Mouse (Mus musculus): ENCODE results near the gene Rsph10b. TPM values are rescaled to one million over a fixed set of nuclear protein-coding genes. Genes with fewer than 3 reads are reported as not detected.

The Rsph10b gene
- polyA plus RNA-seq, 1 experiment from 2014 or later, result 2.4 TPM

DNA sequence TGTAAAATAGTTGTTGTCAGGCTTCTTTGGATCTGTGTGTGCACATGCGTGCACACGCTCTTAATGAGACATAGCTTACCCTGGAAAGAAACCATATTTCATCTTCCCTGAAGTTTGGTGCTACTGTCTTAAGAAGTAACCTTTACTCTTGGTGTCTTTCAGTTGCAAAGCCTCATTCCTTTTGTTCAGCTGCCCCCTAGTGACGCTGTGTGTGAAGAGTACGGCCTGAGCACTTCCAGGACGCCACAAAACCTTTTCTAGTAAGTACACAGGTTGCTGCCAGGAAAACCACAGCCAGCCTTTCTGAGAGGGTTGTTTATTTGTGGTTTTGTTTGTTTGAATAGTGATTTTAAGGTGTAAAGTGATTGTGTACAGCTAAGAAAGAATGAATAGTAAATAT, 15.4 kb upstream of the Rsph10b start:
- WGBS, result 54% methylated on average over 5 of the region's 5 CpGs
- no peaks in the 10 kb centered on the region for H3K9me3 ChIP-seq (replicated peaks)
- peaks cover 61% of the 10 kb centered on the region for H3K36me3 ChIP-seq
- H3K4me2 ChIP-seq (replicated peaks), result no peak overlapping the region
- H3K4me3 ChIP-seq, result no peak overlapping the region
- H3K27me3 ChIP-seq, result no peaks in the 10 kb centered on the region
- no peaks in the 10 kb centered on the region for H3K4me1 ChIP-seq
- no peak overlapping the region for H3K27ac ChIP-seq
- no peak overlapping the region for H3K9ac ChIP-seq
- no peak for ATAC-seq (ENCODE audit: low FRiP score)

DNA sequence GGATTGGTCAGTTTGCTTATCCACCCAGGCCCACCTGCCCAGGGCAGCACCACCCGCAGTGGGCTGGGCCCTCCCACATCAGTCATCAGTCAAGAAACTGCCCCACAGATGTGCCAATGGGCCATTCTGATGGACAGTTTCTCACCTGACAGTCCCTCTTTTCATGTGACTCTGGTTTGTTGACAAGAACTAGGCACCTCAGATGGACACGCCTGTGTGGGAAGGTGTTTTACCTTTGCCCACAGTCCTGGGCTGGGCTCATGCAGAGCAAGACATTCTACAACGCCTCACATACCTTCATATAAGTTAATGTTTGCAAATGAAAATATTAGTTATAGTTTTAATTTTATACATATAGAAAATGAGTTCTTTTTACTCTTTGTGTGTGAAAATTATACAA, 14.7 kb upstream of the Rsph10b start:
- no peak for ATAC-seq (ENCODE audit: low FRiP score)
- Histone ChIP-seq H3K4me2 (replicated peaks) (no peak overlapping the region), H3K27me3 (no peaks in the 10 kb centered on the region), H3K4me1 (no peaks in the 10 kb centered on the region), H3K36me3 (peaks cover 63% of the 10 kb centered on the region), H3K4me3 (no peak overlapping the region), H3K9me3 (replicated peaks) (no peaks in the 10 kb centered on the region), H3K9ac (no peak overlapping the region), H3K27ac (no peak overlapping the region)
- 93% methylated on average over 3 of the region's 3 CpGs for WGBS

DNA sequence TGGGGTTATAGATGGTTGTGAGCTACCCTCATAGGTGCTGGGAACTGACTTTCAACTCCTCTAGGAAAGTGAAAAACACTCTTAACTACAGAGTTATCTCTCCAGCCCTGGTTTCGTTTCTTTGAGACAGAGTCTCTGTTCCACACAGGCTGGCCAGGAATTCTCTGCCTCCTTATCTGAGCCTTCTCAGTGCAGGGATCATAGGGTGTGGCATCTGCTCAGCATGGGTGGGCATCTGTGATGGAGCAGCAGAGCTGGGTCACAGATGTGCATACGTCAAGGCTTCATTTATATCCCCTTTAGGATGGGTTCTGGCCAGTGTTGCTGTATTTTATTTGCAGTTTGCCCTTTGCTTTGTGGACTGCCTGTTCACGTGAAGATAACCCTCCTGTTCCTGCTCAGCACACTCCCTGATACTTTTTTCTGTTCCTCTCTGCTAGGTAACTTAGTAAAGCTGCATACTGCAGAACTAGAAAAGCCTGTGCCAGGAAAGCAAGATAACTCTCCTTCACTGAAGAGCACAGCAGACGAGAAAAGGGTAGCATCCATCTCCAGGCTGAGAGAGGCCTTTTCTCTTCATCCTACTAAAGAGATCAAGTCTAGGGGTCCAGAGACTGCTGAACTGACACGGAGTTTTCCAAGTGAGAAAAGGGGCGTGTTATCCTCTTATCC, 7.9 kb upstream of the Rsph10b start:
- Histone ChIP-seq H3K9me3 (replicated peaks) (no peaks in the 10 kb centered on the region), H3K4me1 (no peaks in the 10 kb centered on the region), H3K27ac (no peak overlapping the region), H3K27me3 (no peaks in the 10 kb centered on the region), H3K4me2 (replicated peaks) (no peak overlapping the region), H3K4me3 (no peak overlapping the region), H3K9ac (no peak overlapping the region), H3K36me3 (peaks cover 76% of the 10 kb centered on the region)
- 85% methylated on average over 6 of the region's 6 CpGs for WGBS
- no peak for ATAC-seq (ENCODE audit: low FRiP score)

DNA sequence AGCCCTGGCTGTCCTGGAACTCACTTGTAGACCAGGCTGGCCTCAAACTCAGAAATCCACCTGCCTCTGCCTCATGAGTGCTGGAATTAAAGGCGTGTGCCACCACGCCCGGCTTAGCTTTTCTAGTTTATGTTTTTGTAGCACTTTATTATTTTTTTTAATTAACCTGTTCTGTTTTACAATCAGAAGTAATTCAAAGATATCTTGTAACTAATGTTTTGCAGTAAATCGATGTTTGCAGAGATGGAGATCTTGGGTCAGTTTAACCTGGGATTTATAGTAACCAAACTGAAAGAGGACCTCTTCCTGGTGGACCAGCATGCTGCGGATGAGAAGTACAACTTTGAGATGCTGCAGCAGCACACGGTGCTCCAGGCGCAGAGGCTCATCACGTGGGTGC, 5.0 kb upstream of the Rsph10b start, which contains the start of gene Gm42421:
TSS of gene Gm42421 (plus strand) at position 301 of the 400 bp plus-strand sequence.
- no peaks in the 10 kb centered on the region for H3K9me3 ChIP-seq (replicated peaks)
- H3K4me3 ChIP-seq, result no peak within 1 kb of the TSS
- no peaks in the 10 kb centered on the region for H3K4me1 ChIP-seq
- no peak within 1 kb of the TSS for H3K4me2 ChIP-seq (replicated peaks)
- H3K9ac ChIP-seq, result no peak within 1 kb of the TSS
- H3K27me3 ChIP-seq, result no peaks in the 10 kb centered on the region
- ATAC-seq (ENCODE audit: low FRiP score), result no peak
- H3K36me3 ChIP-seq, result peaks cover 88% of the 10 kb centered on the region
- WGBS, result 95% methylated on average over 8 of the region's 8 CpGs
- H3K27ac ChIP-seq, result no peak within 1 kb of the TSS

DNA sequence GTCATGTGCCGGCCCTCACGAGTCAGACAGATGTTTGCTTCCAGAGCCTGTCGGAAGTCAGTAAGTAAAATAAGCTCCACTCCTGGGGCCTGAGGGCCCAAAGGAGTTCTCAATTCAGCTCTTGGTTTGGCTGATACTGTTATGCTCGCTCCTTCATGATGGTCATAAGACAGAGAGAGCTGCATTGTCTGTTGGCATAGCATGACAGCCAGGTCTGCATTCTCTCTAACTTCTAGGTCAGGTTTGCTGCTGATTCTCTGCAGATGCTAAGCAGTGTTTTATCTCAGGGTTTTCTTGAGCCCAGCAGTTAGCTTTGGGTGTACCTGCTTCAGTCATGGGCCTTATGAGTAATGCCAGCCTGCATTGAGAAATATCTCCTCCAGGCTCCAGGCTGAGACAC, 3.5 kb upstream of the Rsph10b start:
- Histone ChIP-seq H3K4me1 (no peaks in the 10 kb centered on the region), H3K9me3 (replicated peaks) (no peaks in the 10 kb centered on the region), H3K36me3 (peaks cover 76% of the 10 kb centered on the region), H3K4me3 (no peak overlapping the region), H3K4me2 (replicated peaks) (no peak overlapping the region), H3K9ac (no peak overlapping the region), H3K27me3 (no peaks in the 10 kb centered on the region), H3K27ac (no peak overlapping the region)
- WGBS, result 89% methylated on average over 4 of the region's 4 CpGs
- ATAC-seq (ENCODE audit: low FRiP score), result no peak

DNA sequence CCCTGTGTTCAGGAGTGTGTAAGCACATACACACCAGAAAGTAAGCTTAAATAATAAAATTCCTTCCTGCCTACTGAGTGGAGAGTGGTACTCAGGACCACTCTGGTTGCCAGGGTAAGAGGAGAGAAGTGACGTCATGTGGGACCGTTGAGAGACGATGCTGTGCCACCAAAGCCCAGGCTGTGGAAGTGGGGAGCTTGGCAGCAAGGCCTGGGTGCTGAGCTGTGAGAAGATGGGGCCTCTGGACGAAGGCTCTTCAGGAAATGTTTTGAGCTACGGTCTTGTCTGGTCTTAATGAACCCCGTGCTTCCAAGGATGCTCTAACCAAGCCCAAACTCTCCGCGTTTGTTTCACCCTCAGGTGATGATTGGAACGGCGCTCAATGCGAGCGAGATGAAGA, 2.2 kb upstream of the Rsph10b start:
- Histone ChIP-seq H3K36me3 (peaks cover 63% of the 10 kb centered on the region), H3K9ac (no peak overlapping the region), H3K4me1 (no peaks in the 10 kb centered on the region), H3K27me3 (no peaks in the 10 kb centered on the region), H3K4me3 (no peak overlapping the region), H3K4me2 (replicated peaks) (no peak overlapping the region), H3K9me3 (replicated peaks) (no peaks in the 10 kb centered on the region), H3K27ac (no peak overlapping the region)
- ATAC-seq (ENCODE audit: low FRiP score), result no peak
- WGBS, result 97% methylated on average over 12 of the region's 12 CpGs

DNA sequence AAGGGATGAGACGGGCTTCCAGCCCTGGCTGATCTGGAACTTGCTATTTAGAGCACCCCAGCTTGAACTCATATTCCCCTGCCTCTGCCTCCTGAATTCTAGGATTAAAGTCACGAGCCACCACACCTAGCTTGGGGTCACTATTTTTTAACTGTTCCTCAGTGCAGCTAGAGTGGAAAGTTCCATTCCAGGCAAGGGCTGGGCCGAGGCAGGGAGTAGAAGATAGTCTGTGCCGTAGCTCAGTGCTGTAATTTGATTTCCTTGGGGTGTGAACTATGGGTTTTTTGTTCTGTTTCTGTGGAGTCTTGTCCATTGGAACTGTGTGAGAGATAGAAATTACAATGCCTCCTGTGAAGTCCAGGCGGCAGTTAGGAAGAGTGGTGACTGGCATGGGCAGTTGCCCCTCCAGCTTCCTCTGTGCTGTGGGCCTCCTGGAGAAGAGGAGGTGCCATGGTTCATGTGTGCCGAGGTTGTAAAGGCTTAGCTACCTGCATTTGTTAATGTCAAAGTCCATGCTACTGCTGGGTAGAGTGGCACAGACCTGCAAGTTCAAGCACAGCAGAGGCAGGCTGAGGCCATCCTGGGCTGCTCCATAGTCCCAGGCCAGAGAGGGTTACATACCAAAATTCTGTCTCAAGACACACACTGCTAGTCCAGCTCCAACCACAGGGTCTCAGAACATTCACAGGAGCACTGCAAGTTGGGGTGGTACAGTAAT, 813 bp upstream of the Rsph10b start:
- WGBS, result 88% methylated on average over 6 of the region's 6 CpGs
- Histone ChIP-seq H3K4me1 (no peaks in the 10 kb centered on the region), H3K4me3 (no peak overlapping the region), H3K4me2 (replicated peaks) (no peak overlapping the region), H3K9me3 (replicated peaks) (no peaks in the 10 kb centered on the region), H3K36me3 (peaks cover 50% of the 10 kb centered on the region), H3K9ac (no peak overlapping the region), H3K27ac (no peak overlapping the region), H3K27me3 (no peaks in the 10 kb centered on the region)
- ATAC-seq (ENCODE audit: low FRiP score), result no peak

DNA sequence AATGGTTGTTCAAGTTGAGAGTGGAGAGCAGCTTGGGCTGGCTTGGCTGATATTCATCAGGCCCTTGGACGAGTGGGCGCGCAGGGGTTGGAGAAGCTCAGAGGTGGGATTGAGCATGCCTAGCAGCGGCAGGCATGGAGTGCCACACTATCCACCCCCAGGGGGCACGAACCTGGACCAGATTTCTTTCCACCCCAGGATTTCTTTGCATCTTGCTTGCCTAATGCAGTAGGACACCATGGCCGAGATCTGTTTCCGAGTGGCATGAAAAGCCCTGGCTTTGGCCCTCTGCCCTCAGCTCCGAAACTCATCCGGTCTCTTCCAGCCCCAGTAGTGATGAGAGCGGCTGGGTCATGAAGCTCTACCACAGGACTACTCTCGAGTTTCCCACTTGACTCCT, 579 bp downstream of the Rsph10b start:
- Histone ChIP-seq H3K27me3 (no peaks in the 10 kb centered on the region), H3K9ac (no peak overlapping the region), H3K9me3 (replicated peaks) (no peaks in the 10 kb centered on the region), H3K4me3 (no peak overlapping the region), H3K4me1 (no peaks in the 10 kb centered on the region), H3K4me2 (replicated peaks) (no peak overlapping the region), H3K36me3 (peaks cover 41% of the 10 kb centered on the region), H3K27ac (no peak overlapping the region)
- WGBS, result 87% methylated on average over 11 of the region's 11 CpGs
- ATAC-seq (ENCODE audit: low FRiP score), result no peak

DNA sequence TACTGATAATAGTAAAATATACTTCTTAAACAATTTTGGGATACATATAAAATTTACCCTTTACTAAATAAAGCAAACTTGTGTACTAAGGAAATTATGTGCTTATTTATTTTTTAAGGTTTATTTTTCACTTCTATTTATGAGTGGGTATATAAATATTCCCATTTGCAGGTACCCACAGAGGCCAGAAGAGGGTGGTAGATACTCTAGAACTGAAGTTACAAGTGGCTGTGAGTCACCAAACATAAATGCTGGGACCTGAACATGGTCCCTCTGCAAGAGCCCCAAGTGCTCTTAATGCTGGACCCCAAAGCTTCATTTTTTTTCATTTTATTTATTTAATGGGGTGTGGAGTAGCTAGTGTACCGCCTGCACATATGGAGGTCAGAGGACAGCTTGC, 1.0 kb downstream of the Rsph10b start:
- Histone ChIP-seq H3K9ac (no peak overlapping the region), H3K4me3 (no peak overlapping the region), H3K4me2 (replicated peaks) (no peak overlapping the region), H3K4me1 (no peaks in the 10 kb centered on the region), H3K36me3 (peaks cover 36% of the 10 kb centered on the region), H3K27me3 (no peaks in the 10 kb centered on the region), H3K27ac (no peak overlapping the region), H3K9me3 (replicated peaks) (no peaks in the 10 kb centered on the region)
- WGBS, result 84% methylated on average over 1 of the region's 1 CpGs
- no peak for ATAC-seq (ENCODE audit: low FRiP score)

DNA sequence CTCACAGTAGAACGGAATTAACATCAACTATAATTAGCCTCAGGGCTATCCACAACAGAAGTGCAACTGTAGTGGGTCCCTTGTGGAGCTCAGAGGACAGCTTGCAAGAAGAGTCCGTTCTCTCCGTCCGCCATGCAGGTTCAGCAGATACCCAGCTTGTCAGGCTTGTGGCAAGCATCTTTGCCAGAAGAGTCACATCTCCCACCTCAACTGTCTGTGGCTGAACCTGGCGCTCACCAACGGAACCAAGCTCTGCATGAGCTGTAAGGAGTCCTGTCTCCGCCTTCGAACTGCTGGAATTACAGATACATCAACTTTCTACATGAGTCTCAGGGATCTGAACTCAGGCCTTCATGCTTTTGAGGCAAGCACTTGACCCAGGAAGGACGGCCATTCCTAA, 3.3 kb downstream of the Rsph10b start:
- H3K9ac ChIP-seq, result no peak overlapping the region
- no peak overlapping the region for H3K27ac ChIP-seq
- no peak overlapping the region for H3K4me3 ChIP-seq
- 88% methylated on average over 9 of the region's 9 CpGs for WGBS
- peaks cover 15% of the 10 kb centered on the region for H3K36me3 ChIP-seq
- H3K27me3 ChIP-seq, result no peaks in the 10 kb centered on the region
- ATAC-seq (ENCODE audit: low FRiP score), result no peak
- H3K4me2 ChIP-seq (replicated peaks), result no peak overlapping the region
- H3K4me1 ChIP-seq, result no peaks in the 10 kb centered on the region
- H3K9me3 ChIP-seq (replicated peaks), result no peaks in the 10 kb centered on the region

DNA sequence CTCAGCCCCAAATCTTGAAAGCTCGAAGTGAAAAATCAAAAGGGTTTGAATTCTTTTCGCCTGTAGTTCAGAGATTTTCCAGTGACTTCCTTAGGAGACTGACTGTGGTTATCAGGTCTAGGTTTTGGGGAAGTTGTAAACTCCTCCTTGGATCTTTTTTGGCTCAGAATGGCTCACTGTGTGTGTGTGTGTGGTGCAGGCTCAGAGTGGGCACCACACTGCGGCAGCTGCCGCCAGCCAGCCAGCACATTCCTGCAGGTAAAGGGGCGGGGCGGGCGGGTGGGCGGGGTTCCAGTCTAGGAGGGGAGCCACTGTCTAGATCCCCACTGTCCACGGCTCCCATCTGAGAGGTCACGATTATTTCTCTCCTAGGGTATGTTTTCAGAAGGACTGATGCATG, 8.8 kb downstream of the Rsph10b start:
- no peaks in the 10 kb centered on the region for H3K27me3 ChIP-seq
- no peaks in the 10 kb centered on the region for H3K36me3 ChIP-seq
- ATAC-seq (ENCODE audit: low FRiP score), result no peak
- no peak overlapping the region for H3K27ac ChIP-seq
- no peaks in the 10 kb centered on the region for H3K4me1 ChIP-seq
- H3K4me2 ChIP-seq (replicated peaks), result no peak overlapping the region
- H3K4me3 ChIP-seq, result no peak overlapping the region
- no peak overlapping the region for H3K9ac ChIP-seq
- 29% methylated on average over 10 of the region's 10 CpGs for WGBS
- no peaks in the 10 kb centered on the region for H3K9me3 ChIP-seq (replicated peaks)

DNA sequence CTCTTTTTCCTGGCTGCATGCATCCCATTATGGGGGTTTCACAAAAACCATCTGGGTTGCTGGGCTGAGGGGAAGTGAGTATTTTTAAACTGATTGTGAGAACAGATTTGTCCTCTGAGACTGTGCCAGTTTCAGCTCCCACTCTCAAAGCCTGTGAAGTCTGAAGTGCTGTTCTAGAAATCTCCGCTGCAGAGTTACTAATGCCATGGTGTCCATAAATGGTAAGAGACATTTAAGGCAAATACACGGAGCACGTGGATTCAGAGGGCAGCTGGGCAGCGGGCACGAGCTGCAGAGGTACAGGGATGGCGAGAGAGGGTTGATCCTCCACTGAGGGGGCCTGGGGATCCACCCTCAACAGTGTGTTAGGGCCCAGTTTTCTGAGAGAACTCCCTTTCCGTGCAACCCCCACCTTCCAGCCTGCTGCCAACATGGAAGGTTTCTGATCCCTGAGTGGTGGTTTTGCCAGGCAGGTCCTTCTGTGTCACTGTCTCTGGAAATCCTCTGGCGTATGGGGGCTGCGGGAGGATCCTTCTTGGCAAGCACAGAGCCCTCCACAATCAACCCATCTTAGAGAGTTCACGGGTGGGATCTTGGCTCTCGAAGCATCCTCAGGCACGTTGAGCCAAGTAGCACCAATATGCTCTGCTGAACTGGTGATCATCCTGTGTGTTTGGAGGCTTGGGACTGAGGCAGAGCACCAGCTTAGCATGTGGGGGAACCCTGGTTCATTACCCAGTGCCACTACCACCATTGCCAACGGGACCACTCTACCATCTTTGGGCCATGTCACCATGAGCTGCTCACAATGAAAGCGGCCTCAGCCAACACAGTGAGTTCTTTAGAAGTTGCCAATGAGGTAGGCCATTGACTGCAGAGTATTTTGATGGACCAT, 10.6 kb downstream of the Rsph10b start:
- WGBS, result 90% methylated on average over 14 of the region's 14 CpGs
- Histone ChIP-seq H3K27me3 (no peaks in the 10 kb centered on the region), H3K9me3 (replicated peaks) (no peaks in the 10 kb centered on the region), H3K4me1 (no peaks in the 10 kb centered on the region), H3K36me3 (no peaks in the 10 kb centered on the region), H3K4me3 (no peak overlapping the region), H3K27ac (no peak overlapping the region), H3K4me2 (replicated peaks) (no peak overlapping the region), H3K9ac (no peak overlapping the region)
- no peak for ATAC-seq (ENCODE audit: low FRiP score)
